Comparison of ENCODE assay signal across 16 mouse cellular contexts in the genomic region with DNA sequence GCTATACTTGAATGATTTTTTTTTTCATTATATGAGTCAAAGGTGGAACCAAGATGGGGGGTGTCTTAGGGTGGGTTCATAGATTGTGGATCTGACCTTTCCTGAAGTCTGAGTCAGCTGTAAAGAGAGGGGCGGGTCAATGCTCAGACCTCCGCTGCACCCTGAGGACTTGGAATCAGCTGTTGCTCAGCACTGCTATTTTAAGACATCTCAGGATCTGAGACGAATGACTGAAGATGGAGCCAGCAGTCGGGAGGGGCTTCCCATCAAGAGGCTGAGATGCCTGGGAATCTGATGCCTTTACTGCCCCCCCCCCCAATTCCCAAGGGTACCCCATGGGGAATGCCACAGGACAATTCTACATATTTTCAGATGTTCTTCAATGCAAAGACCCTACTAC.
"Had no signal": no experiment of that assay in that cellular context is flagged by ENCODE, and none has a peak within 500 bp of the region (broad histone marks: within the 10 kb centered on the region; RNA-seq: fewer than 3 reads in every experiment).

No protein-coding gene starts in this region.

- H3K9me3 ChIP-seq: limb, embryonic 15.5 days; liver, embryonic 13.5 days; lung, embryonic 15.5 days; midbrain, embryonic 12.5 days; neural tube, embryonic 12.5 days; stomach, embryonic 15.5 days had no signal

- H3K4me3 ChIP-seq: limb, embryonic 15.5 days; liver, embryonic 13.5 days; lung, embryonic 15.5 days; midbrain, embryonic 12.5 days; neural tube, embryonic 12.5 days; stomach, embryonic 15.5 days had no signal

- DNase-seq: kidney, adult 9 months; kidney, postnatal 36 days; layer of hippocampus, adult 9-11 months; layer of hippocampus, postnatal 36 days; liver, embryonic 13.5 days; liver, postnatal 0 days; retina, postnatal 1 day; right cerebral cortex, postnatal 4 days; thymus, postnatal 36 days had no signal

- H3K36me3 ChIP-seq: limb, embryonic 15.5 days; liver, embryonic 13.5 days; lung, embryonic 15.5 days; midbrain, embryonic 12.5 days; neural tube, embryonic 12.5 days; stomach, embryonic 15.5 days had no signal

- ATAC-seq: liver, postnatal 0 days; midbrain, embryonic 16.5 days had no signal

- H3K4me2 ChIP-seq: limb, embryonic 15.5 days; liver, embryonic 13.5 days; lung, embryonic 15.5 days; midbrain, embryonic 12.5 days; neural tube, embryonic 12.5 days; stomach, embryonic 15.5 days had no signal

- H3K27me3 ChIP-seq: limb, embryonic 15.5 days; liver, embryonic 13.5 days; lung, embryonic 15.5 days; midbrain, embryonic 12.5 days; neural tube, embryonic 12.5 days; stomach, embryonic 15.5 days had no signal

- H3K27ac ChIP-seq: kidney, postnatal 0 days; limb, embryonic 15.5 days; liver, embryonic 13.5 days; lung, embryonic 15.5 days; midbrain, embryonic 12.5 days; neural tube, embryonic 12.5 days; stomach, embryonic 15.5 days had no signal

- H3K9ac ChIP-seq: limb, embryonic 15.5 days; liver, embryonic 13.5 days; liver, postnatal 0 days; lung, embryonic 15.5 days; midbrain, embryonic 12.5 days; neural tube, embryonic 12.5 days; stomach, embryonic 15.5 days had no signal

- H3K4me1 ChIP-seq: limb, embryonic 15.5 days; liver, embryonic 13.5 days; lung, embryonic 15.5 days; neural tube, embryonic 12.5 days; stomach, embryonic 15.5 days had no signal
